Comparison of ENCODE assay signal across 24 mouse cellular contexts in the genomic region with DNA sequence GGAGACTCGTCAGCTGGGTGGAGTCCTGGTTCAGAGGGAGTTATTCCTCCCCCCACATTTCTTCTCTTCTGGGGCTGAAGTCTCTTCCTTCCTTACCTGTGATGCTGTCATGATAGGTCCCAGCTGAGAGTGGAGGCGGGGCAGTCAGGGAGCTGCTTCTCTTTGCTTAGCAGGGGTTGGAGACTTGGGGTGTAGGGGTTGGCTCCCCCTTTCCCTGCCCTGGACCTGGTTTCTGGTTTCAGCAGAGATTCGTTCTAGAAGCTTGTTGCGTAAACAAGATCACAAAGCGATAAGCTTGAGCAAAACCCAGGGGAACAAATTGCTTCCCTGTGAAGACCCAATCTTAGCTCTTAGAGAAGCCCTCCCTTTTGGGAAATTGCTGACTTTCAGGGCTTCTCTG. TPM values are rescaled to one million over a fixed set of nuclear protein-coding genes. Genes with fewer than 3 reads are reported as not detected.
DNase-seq lines count a peak whose midpoint lies in the region; ATAC-seq and TF ChIP-seq lines count a peak whose summit lies in the region.
"Had no signal": no experiment of that assay in that cellular context is flagged by ENCODE, and none has a peak within 500 bp of the region (broad histone marks: within the 10 kb centered on the region; RNA-seq: fewer than 3 reads in every experiment).

No protein-coding gene starts in this region.

- no peak for TF ChIP-seq POLR2A in liver, adult 2 months (IDR thresholded peaks at IDR 0.05; ENCODE audit: extremely low read depth, insufficient read depth, low read length)
- no peak for TF ChIP-seq POLR2A in limb, embryonic 14.5 days (IDR thresholded peaks at IDR 0.05; ENCODE audit: borderline replicate concordance, extremely low read depth, insufficient read depth, insufficient read length)

- no peak overlapping the region for H3K4me2 ChIP-seq in liver, embryonic 11.5 days
- no peak overlapping the region for H3K4me2 ChIP-seq in limb, embryonic 14.5 days (replicated peaks; ENCODE audit: low read depth, low read length, severe bottlenecking)
- H3K4me2 ChIP-seq: hindbrain, embryonic 14.5 days; liver, embryonic 13.5 days; midbrain, embryonic 11.5 days; neural tube, embryonic 15.5 days; stomach, embryonic 15.5 days had no signal

- peak; percentile 64 for DNase-seq in liver, adult 2 months (ENCODE audit: extremely low read depth, low read depth, low spot score)
- no peak for DNase-seq in liver, embryonic 11.5 days (ENCODE audit: low spot score)
- DNase-seq in urinary bladder, postnatal 14 days (ENCODE audit: low spot score), result peak; percentile 75
- no peak for DNase-seq in urinary bladder, postnatal 10 days (ENCODE audit: low spot score)
- DNase-seq in limb, embryonic 14.5 days (ENCODE audit: low spot score), result peak; percentile 32
- DNase-seq in gastrocnemius, adult 2 months, result no peak
- no peak for DNase-seq in adrenal gland, postnatal 14 days
- DNase-seq: adrenal gland, postnatal 10 days; cerebellum, adult 8-10 months; cerebellum, postnatal 36 days; embryo, embryonic 11 days; forebrain, postnatal 0 days; gastrocnemius, postnatal 25 days; heart, adult 2 months; heart, postnatal 36 days; layer of hippocampus, adult 9-11 months; liver, embryonic 13.5 days; lung, adult 2 months; right cerebral cortex, adult 18-20 months; right cerebral cortex, postnatal 4 days had no signal

- H3K27ac ChIP-seq in liver, adult 2 months (replicated peaks; ENCODE audit: insufficient read depth, low read depth, low read length), result peak overlapping the region; percentile 55
- no peak overlapping the region for H3K27ac ChIP-seq in liver, embryonic 11.5 days (ENCODE audit: low read depth, low read length)
- no peak overlapping the region for H3K27ac ChIP-seq in limb, embryonic 14.5 days (replicated peaks; ENCODE audit: low read depth, low read length)
- H3K27ac ChIP-seq in gastrocnemius, adult 2 months, result no peak overlapping the region
- H3K27ac ChIP-seq: heart, adult 2 months; hindbrain, embryonic 14.5 days; liver, embryonic 13.5 days; neural tube, embryonic 15.5 days had no signal

- H3K79me2 ChIP-seq in liver, adult 2 months (ENCODE audit: control insufficient read depth, insufficient read depth, low read length), result peaks cover 53% of the 10 kb centered on the region

- no peaks in the 10 kb centered on the region; the same call in 1 of the 2 replicates for H3K36me3 ChIP-seq in liver, adult 2 months (ENCODE audit: control insufficient read depth, insufficient read depth, low read length)
- no peaks in the 10 kb centered on the region for H3K36me3 ChIP-seq in liver, embryonic 11.5 days (ENCODE audit: control insufficient read depth, insufficient read depth, low read length)
- peaks cover 33% of the 10 kb centered on the region for H3K36me3 ChIP-seq in limb, embryonic 14.5 days (ENCODE audit: control insufficient read depth, insufficient read depth, low read length)

- no peak for TF ChIP-seq CTCF in liver, adult 2 months (IDR thresholded peaks at IDR 0.05; ENCODE audit: low read depth, low read length)
- TF ChIP-seq CTCF in gastrocnemius, adult 2 months (IDR thresholded peaks at IDR 0.05), result no peak

- H3K9ac ChIP-seq in liver, adult 2 months (ENCODE audit: low read depth, low read length), result no peak overlapping the region
- H3K9ac ChIP-seq in liver, embryonic 11.5 days (ENCODE audit: low read depth, low read length), result no peak overlapping the region
- no peak overlapping the region for H3K9ac ChIP-seq in limb, embryonic 14.5 days (ENCODE audit: low read depth, low read length, severe bottlenecking)
- H3K9ac ChIP-seq: forebrain, postnatal 0 days; hindbrain, embryonic 14.5 days; liver, embryonic 13.5 days; neural tube, embryonic 15.5 days; stomach, embryonic 15.5 days had no signal

- H3K27me3 ChIP-seq in liver, adult 2 months (ENCODE audit: control insufficient read depth, insufficient read depth, low read length), result no peaks in the 10 kb centered on the region
- no peaks in the 10 kb centered on the region for H3K27me3 ChIP-seq in liver, embryonic 11.5 days (replicated peaks; ENCODE audit: control insufficient read depth, insufficient read depth, low read length)
- no peaks in the 10 kb centered on the region for H3K27me3 ChIP-seq in limb, embryonic 14.5 days (ENCODE audit: control insufficient read depth, insufficient read depth, low read length)
- H3K27me3 ChIP-seq: liver, embryonic 13.5 days; neural tube, embryonic 15.5 days; stomach, embryonic 15.5 days had no signal

- intact Hi-C loops in gastrocnemius, adult 2 months (cut with DNase I), result no loop called here

- H3K9me3 ChIP-seq in liver, embryonic 11.5 days (ENCODE audit: control insufficient read depth, low read length), result no peaks in the 10 kb centered on the region
- H3K9me3 ChIP-seq in limb, embryonic 14.5 days (ENCODE audit: control insufficient read depth, low read length), result no peaks in the 10 kb centered on the region
- H3K9me3 ChIP-seq: liver, embryonic 13.5 days; neural tube, embryonic 15.5 days; stomach, embryonic 15.5 days had no signal

- H3K4me3 ChIP-seq in liver, adult 2 months (ENCODE audit: insufficient read depth, low read depth, low read length), result no peak overlapping the region
- H3K4me3 ChIP-seq in liver, embryonic 11.5 days (ENCODE audit: low read depth, low read length), result no peak overlapping the region
- no peak overlapping the region for H3K4me3 ChIP-seq in limb, embryonic 14.5 days (replicated peaks; ENCODE audit: low read length)
- no peak overlapping the region for H3K4me3 ChIP-seq in gastrocnemius, adult 2 months
- H3K4me3 ChIP-seq: heart, adult 2 months; liver, embryonic 13.5 days; neural tube, embryonic 15.5 days; stomach, embryonic 15.5 days had no signal

- WGBS in liver, adult 2 months, result 37% methylated on average over 5 of the region's 5 CpGs
- 65% methylated on average over 5 of the region's 5 CpGs for WGBS in liver, embryonic 11.5 days
- WGBS in limb, embryonic 14.5 days, result 59% methylated on average over 5 of the region's 5 CpGs

- peaks cover 25% of the 10 kb centered on the region for H3K4me1 ChIP-seq in liver, adult 2 months (ENCODE audit: control insufficient read depth, insufficient read depth, low read length)
- H3K4me1 ChIP-seq in liver, embryonic 11.5 days (replicated peaks; ENCODE audit: control insufficient read depth, insufficient read depth, low read length), result peaks cover 14% of the 10 kb centered on the region
- H3K4me1 ChIP-seq in limb, embryonic 14.5 days (ENCODE audit: control insufficient read depth, insufficient read depth, low read length), result peaks cover 35% of the 10 kb centered on the region
- H3K4me1 ChIP-seq: neural tube, embryonic 15.5 days had no signal

- ATAC-seq in liver, embryonic 11.5 days (replicated peaks; ENCODE audit: low FRiP score), result no peak
- ATAC-seq in limb, embryonic 14.5 days (ENCODE audit: low FRiP score, low read depth), result no peak
- ATAC-seq: forebrain, postnatal 0 days had no signal

RNA-seq across cellular contexts. Expression of gene Sdc1, which starts 15.4 kb away (rescaled TPM):
- 164 and 316 TPM in 2 replicates for total RNA-seq in liver, adult 2 months (2014; rRNA removed)
- polyA plus RNA-seq in liver, adult 2 months (2012; rRNA removed), result 321 and 421 TPM in 2 replicates
- 50.2 and 51.6 TPM in 2 replicates for polyA plus RNA-seq in liver, embryonic 11.5 days (2014; fragmentation: Nextera tagmentation; extraction: Ambion mirVana)
- polyA plus RNA-seq in limb, embryonic 14.5 days (2012; rRNA removed), result 268 and 329 TPM in 2 replicates
- polyA plus RNA-seq in limb, embryonic 14.5 days (2014; fragmentation: Nextera tagmentation; extraction: Ambion mirVana), result 238 and 240 TPM in 2 replicates
- total RNA-seq in gastrocnemius, adult 2 months (2021), result 1 to 10 TPM; 1.9 to 2.7 TPM
- 14.9 and 29.0 TPM in 2 replicates for total RNA-seq in adrenal gland, postnatal 14 days (2021)

Comparison
In these comparisons a context has a peak if more than half of its experiments do, and no peak if none do; other contexts are left out.
1. DNase-seq: peak in liver, adult 2 months (single experiment), urinary bladder, postnatal 14 days (single experiment) and limb, embryonic 14.5 days (single experiment); none in liver, embryonic 11.5 days (single experiment), urinary bladder, postnatal 10 days (single experiment), gastrocnemius, adult 2 months (single experiment) and adrenal gland, postnatal 14 days (single experiment).